Mouse (Mus musculus) limb, embryonic 11.5 days (tissue): ENCODE data around the gene Crnkl1. TPM values are rescaled to one million over a fixed set of nuclear protein-coding genes. Genes with fewer than 3 reads are reported as not detected.
"Not testable (repeated sequence)": the region's sequence is repeated elsewhere in the genome, so short reads cannot be mapped to it uniquely, and the experiment has no call there.

Source experiments
- ATAC-seq: fragments of 200-750 bp; cut with Nextera tagmentation; 2 replicates; pipeline ENCODE4 v1.8.0; 2017; ENCODE audit warnings: low read depth; ENCODE audit not compliant: insufficient number of reproducible peaks, low FRiP score, low TSS enrichment
- DNase-seq: peaks from one replicate; pipeline ENCODE4 v3.0.0-alpha.2; 2015; ENCODE audit warnings: low spot score
- H3K27ac ChIP-seq: fragments of 300-500 bp; sonication (generic); replicated peaks from 2 replicates; pipeline ENCODE4 v1.5.1; 2014; ENCODE audit warnings: low read depth, mild to moderate bottlenecking, low read length
- H3K27me3 ChIP-seq: fragments of 300-500 bp; sonication (generic); 2 replicates; pipeline ENCODE4 v1.6.1; 2014; ENCODE audit warnings: mild to moderate bottlenecking, low read length, mixed read lengths; ENCODE audit not compliant: control insufficient read depth, insufficient read depth
- H3K36me3 ChIP-seq: fragments of 300-500 bp; sonication (generic); 2 replicates; pipeline ENCODE4 v1.6.1; 2014; ENCODE audit warnings: mild to moderate bottlenecking, low read length, moderate library complexity, mixed read lengths; ENCODE audit not compliant: control insufficient read depth, insufficient read depth
- H3K4me1 ChIP-seq: fragments of 300-500 bp; sonication (generic); 2 replicates; pipeline ENCODE4 v1.6.1; 2014; ENCODE audit warnings: low read length, mixed read lengths; ENCODE audit not compliant: control insufficient read depth, insufficient read depth
- H3K4me2 ChIP-seq: fragments of 300-500 bp; sonication (generic); 2 replicates; pipeline ENCODE4 v1.6.1; 2014; ENCODE audit warnings: low read depth, mild to moderate bottlenecking, moderate library complexity; ENCODE audit not compliant: severe bottlenecking
- H3K4me3 ChIP-seq: fragments of 300-500 bp; sonication (generic); 2 replicates; pipeline ENCODE4 v1.5.1; 2014; ENCODE audit warnings: low read depth, low read length
- H3K9ac ChIP-seq: fragments of 300-500 bp; sonication (generic); 2 replicates; pipeline ENCODE4 v1.6.1; 2014; ENCODE audit warnings: mild to moderate bottlenecking, low read length
- H3K9me3 ChIP-seq: fragments of 300-500 bp; sonication (generic); 2 replicates; pipeline ENCODE4 v1.6.1; 2016; ENCODE audit warnings: low read length; ENCODE audit not compliant: control insufficient read depth
- WGBS: fragments of 180-500 bp; shearing (Covaris S2); extraction: QIAGEN DNeasy Blood & Tissue Kit; methylation state at CpG from one replicate; pipeline ENCODE4 v1.1.7; 2014; 5-methylcytosine and 5-hydroxymethylcytosine counted together
- polyA plus RNA-seq: library from polyadenylated mRNA; unstranded; fragments of >200 nt; fragmentation: Nextera tagmentation; extraction: Ambion mirVana; gene quantifications from 2 replicates; pipeline ENCODE4 v1.2.1, GENCODE M21; 2014

Crnkl1 gene
- polyA plus RNA-seq, 1 experiment from 2014 or later = 45.8 TPM

DNA sequence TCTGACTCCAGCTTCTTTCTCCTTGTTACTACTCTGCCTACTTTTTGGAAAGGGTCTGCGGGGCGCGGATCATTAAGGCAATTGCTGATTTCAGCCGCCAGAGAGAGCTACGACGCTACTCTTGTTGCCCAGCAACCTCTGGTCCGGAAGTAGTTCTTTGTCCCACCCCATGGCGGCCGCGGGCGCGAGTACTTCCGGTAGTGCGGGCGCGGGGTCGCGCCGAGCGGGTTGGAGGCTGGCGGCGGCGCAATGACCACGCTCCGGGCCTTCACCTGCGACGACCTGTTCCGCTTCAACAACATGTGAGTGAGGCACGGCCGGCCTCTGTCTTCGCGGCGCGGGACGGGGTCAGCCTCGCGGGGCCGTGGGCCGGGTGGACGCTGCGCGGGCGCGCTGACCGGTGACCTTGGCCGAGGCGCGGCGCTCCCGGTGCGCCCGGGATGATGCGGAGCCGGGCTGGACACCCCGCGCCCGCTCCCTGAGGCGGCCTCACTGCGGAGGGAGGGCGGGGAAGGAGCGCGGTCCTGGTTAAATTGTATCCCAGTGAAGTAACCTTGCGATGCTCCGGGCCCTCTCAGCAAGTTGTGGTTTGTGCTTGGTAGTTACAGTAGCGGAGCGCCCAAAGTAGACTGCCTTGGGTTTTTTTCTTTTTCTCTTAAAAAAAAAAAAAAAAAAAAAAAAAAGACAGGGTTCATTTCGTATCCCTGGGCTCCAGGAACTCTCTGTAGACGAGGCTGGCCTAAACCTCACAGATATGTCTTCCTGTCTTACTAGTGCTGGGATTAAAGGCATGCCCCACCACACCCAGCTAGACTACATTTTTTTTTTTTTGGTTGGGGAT lies 31.5 kb downstream of the Crnkl1 start:
- Histone ChIP-seq H3K4me1 (peaks cover 5% of the 10 kb centered on the region), H3K4me3 (peak overlapping the region; percentile 85), H3K9me3 (no peaks in the 10 kb centered on the region), H3K36me3 (no peaks in the 10 kb centered on the region; the same call in 1 of the 2 replicates), H3K27me3 (no peaks in the 10 kb centered on the region), H3K9ac (peak overlapping the region; percentile 91), H3K27ac (peak overlapping the region; percentile 59; the same call in 1 of the 2 replicates), H3K4me2 (peak overlapping the region; percentile 64)
- peak; percentile 96 for DNase-seq
- 0% methylated on average over 68 of the region's 68 CpGs for WGBS
- peak; percentile 91 for ATAC-seq

DNA sequence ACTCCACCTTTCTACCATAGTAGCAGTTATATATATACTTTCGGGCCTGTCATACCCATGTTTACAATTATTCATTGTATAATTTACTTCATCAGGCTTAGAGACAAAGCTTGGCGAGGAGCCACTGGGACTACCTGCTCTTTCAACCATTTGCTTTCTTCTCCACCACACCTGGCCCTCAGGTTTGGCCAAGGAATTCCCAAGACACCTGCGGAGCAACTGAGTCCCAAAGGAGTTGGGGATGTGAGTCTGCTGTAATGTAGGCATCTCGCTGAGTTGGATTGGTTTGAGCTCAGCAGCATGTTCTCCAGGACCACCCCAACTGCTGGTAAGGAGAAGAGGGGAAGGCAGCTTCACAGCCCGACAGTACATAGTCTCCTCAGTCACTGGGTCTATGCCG lies 33.0 kb downstream of the Crnkl1 start, which contains the start of gene Naa20:
Naa20 (plus strand) TSS at position 239 of the 400 bp plus-strand sequence.
- DNase-seq (no peak), ATAC-seq (no peak)
- Histone ChIP-seq H3K4me1 (peaks cover 5% of the 10 kb centered on the region), H3K27me3 (no peaks in the 10 kb centered on the region), H3K9me3 (no peaks in the 10 kb centered on the region), H3K4me2 (peak within 1 kb of the TSS; percentile 64; the same call in 1 of the 2 replicates), H3K4me3 (peak within 1 kb of the TSS; percentile 85), H3K36me3 (no peaks in the 10 kb centered on the region), H3K27ac (no peak within 1 kb of the TSS), H3K9ac (no peak within 1 kb of the TSS)
- WGBS = 85% methylated on average over 6 of the region's 6 CpGs

DNA sequence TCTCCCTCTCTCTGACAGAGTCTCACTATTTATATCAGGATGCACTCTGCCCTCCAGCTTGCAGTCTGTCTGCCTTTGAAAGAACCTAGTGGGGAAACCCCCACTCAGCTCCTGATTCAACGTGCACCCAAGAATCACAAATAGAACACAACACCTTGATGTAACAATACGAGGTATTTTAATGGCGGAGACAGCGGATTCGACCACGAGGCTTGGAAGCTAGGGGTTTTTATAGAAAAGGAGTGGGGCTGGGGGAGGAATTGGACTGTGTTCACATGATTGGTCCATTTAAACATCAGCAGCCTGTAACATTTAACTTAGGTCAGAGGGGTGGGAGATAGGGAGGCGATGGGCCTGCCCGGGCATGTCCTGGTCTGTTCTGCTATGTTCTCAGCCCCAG lies 34.5 kb downstream of the Crnkl1 start:
- H3K9ac ChIP-seq, H3K9me3 ChIP-seq, H3K4me2 ChIP-seq, H3K27ac ChIP-seq, ATAC-seq, DNase-seq, H3K27me3 ChIP-seq, H3K36me3 ChIP-seq, H3K4me1 ChIP-seq, H3K4me3 ChIP-seq: not testable (repeated sequence)
- WGBS = 80% methylated on average over 7 of the region's 8 CpGs

DNA sequence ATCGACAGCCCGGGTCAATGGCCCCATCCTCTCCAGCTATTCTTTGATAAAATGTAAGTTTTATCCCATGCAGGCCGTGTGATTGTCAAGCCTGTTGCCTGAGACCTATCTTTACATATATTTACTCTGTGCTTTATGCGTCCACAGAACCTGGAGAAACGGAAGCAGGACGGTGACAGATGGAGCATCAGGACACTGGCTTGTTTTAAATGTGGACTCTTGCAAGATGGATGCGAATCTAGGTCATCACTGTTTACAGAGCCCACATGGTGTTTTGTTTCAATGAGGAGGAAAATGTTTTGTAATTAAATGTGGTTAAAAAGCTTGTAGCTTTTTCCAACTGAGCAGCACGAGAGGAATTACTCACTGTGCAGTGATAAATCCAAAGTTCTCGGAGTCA lies 36.7 kb downstream of the Crnkl1 start:
- H3K9ac ChIP-seq = no peak overlapping the region
- H3K4me3 ChIP-seq = no peak overlapping the region
- H3K9me3 ChIP-seq = no peaks in the 10 kb centered on the region
- no peaks in the 10 kb centered on the region for H3K4me1 ChIP-seq
- 84% methylated on average over 9 of the region's 9 CpGs for WGBS
- H3K4me2 ChIP-seq = no peak overlapping the region
- no peaks in the 10 kb centered on the region for H3K36me3 ChIP-seq
- ATAC-seq (no peak), DNase-seq (no peak)
- no peaks in the 10 kb centered on the region for H3K27me3 ChIP-seq
- H3K27ac ChIP-seq = no peak overlapping the region

DNA sequence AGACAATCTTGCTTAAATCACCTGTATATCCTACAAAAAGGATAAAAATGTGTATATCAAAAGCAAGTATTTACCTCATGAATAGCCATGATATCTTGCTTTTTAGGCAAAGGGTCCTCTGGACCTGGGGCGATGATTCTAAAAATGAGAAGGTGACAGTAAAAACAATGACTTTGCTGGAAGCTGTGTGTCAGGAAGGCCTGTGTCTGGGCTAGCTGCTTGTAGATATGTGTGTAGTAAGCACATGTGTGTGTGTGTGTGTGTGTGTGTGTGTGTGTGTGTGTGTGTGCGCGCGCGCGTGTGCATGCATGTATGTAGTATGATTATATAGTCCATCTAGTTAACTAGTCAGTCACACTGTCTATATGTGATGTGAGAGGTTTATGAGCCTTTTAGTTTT lies 41.1 kb downstream of the Crnkl1 start:
- H3K4me1 ChIP-seq = no peaks in the 10 kb centered on the region
- no peaks in the 10 kb centered on the region for H3K36me3 ChIP-seq
- no peak for DNase-seq
- no peak overlapping the region for H3K4me3 ChIP-seq
- WGBS = 95% methylated on average over 6 of the region's 6 CpGs
- ATAC-seq = no peak
- no peak overlapping the region for H3K4me2 ChIP-seq
- H3K27ac ChIP-seq = no peak overlapping the region
- no peaks in the 10 kb centered on the region for H3K27me3 ChIP-seq
- no peaks in the 10 kb centered on the region for H3K9me3 ChIP-seq
- H3K9ac ChIP-seq = no peak overlapping the region

DNA sequence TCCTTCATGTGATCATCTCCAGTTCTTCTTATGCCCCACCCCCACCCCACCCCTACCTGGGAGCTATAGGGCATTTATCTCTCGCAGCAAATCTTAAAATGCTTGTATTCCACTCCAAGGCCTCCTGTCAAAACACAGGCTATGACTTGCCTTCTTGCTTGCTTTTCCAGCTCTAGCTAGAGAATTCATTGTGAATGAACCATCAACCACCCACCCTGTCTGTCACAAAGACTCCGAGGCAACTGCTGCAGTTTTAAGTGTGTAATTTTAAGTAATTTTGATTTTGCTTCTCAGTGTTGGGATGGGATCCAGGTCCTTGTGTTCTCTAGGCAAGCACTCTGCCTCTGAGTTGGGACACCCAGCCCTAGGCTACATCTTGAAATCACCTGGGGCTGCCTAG lies 44.2 kb downstream of the Crnkl1 start:
- no peaks in the 10 kb centered on the region for H3K36me3 ChIP-seq
- ATAC-seq = no peak

DNA sequence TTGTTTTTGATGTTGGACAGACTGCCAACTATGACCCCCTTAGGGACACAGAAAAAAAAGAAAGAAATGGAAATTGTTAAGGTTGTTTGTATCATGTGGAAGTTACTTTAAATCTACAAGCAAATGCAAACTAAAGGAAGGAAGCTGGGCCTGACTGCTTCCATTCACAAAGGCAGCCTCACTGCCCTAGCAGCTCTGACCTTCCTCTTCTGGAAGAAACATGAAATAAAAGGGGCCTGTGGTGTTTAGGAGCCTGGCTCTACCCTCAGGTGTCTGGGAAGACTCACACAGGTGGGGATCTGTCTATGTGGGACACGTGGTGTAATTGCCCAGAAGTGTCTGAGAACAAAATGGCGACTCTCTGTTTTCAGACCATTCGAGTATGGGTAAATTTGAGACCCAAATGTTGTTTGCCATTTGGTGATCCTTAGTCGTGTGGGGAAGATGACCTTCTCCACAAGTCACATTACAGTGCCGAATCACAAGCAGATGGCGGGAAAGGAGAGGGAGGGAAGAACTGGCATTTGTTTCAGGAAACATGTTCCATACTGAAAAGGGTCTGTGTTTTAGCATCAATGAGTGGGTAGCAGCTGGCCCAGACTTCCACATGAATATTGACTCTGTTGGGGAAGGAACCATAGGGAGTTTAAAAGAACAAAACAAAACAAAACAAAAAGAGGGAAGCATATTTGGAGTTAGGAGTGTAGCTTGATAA lies 45.9 kb downstream of the Crnkl1 start:
- H3K27ac ChIP-seq = no peak overlapping the region
- 57% methylated on average over 6 of the region's 6 CpGs for WGBS
- peaks cover 12% of the 10 kb centered on the region for H3K4me1 ChIP-seq
- ATAC-seq = no peak
- H3K27me3 ChIP-seq = no peaks in the 10 kb centered on the region
- no peaks in the 10 kb centered on the region for H3K36me3 ChIP-seq
- no peak overlapping the region for H3K4me3 ChIP-seq
- H3K9ac ChIP-seq = no peak overlapping the region
- no peak overlapping the region for H3K4me2 ChIP-seq
- H3K9me3 ChIP-seq = no peaks in the 10 kb centered on the region
- no peak for DNase-seq

More for the DNA sequence above, 44.2 kb downstream of the Crnkl1 start:
- no peak for DNase-seq
- Histone ChIP-seq H3K27ac (no peak overlapping the region), H3K9me3 (no peaks in the 10 kb centered on the region), H3K4me1 (0 out of 2 replicates have a peak, but pooled peaks cover 2% of the 10 kb centered on the region), H3K27me3 (no peaks in the 10 kb centered on the region), H3K4me3 (no peak overlapping the region), H3K4me2 (no peak overlapping the region), H3K9ac (no peak overlapping the region)
- 89% methylated on average over 2 of the region's 2 CpGs for WGBS

DNA sequence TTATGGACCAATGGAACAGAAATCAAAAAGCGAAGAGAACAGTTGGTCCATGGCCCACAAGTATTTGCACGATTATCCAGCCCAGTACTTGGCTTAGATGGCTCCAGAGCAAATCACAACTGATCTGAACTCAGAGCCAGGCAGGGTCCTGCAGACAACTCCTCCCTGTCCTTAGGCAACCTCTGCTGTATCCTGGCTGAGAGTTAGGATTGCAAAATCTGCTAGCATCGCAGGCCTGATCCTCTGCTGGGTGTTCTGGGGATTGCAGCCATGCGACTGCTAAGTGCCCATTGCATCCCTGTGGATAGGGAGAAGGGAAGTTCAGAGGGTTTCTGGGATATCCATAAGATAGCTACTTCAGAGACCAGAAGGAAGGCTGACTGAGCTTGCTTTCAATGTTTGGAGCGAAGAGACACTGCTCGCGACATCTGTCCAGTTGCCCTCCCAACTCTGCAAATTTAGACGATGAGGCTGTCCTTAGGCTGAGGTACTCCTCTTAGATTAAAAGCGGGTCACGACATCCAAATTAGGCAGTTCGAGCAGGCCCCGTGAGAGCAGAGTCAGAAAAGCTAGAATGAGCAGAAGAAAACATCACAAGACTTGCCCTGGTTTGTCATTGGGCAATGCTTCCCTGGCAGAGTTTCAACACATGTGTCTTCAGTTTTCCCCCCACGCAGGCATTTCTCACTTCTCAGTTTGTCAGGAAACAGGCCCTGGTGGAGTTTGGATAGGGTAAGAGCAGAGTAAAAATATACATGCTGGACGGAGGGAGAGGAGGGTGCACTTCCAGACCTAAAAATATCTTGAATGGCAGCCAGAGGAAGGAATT lies 46.7 kb downstream of the Crnkl1 start:
- Histone ChIP-seq H3K4me3 (no peak overlapping the region), H3K9me3 (no peaks in the 10 kb centered on the region), H3K27me3 (no peaks in the 10 kb centered on the region), H3K36me3 (no peaks in the 10 kb centered on the region), H3K9ac (no peak overlapping the region), H3K4me2 (no peak overlapping the region), H3K4me1 (peaks cover 20% of the 10 kb centered on the region), H3K27ac (no peak overlapping the region; the same call in 1 of the 2 replicates)
- ATAC-seq = no peak
- 64% methylated on average over 14 of the region's 14 CpGs for WGBS
- DNase-seq = peak; percentile 47
